Mouse (Mus musculus) intestine, embryonic 14.5 days (tissue): ENCODE results near the gene Coro1c. TPM values are rescaled to one million over a fixed set of nuclear protein-coding genes. Genes with fewer than 3 reads are reported as not detected.
A peak's percentile ranks its signal among the peaks of the same experiment; 100 is the strongest.

Experiments used
- ATAC-seq: fragments of 200-750 bp; cut with Nextera tagmentation; replicated peaks from 2 replicates; pipeline ENCODE4 v1.8.0; 2017; ENCODE audit warnings: low read depth, moderate number of reproducible peaks, moderate TSS enrichment, moderate library complexity; ENCODE audit not compliant: low FRiP score, low TSS enrichment
- DNase-seq: peaks from one replicate; pipeline ENCODE4 v3.0.0-alpha.2; 2018; ENCODE audit warnings: low spot score
- H3K27ac ChIP-seq: fragments of 300-500 bp; sonication (generic); 2 replicates; pipeline ENCODE4 v1.5.1; 2014; ENCODE audit warnings: low read depth, mild to moderate bottlenecking, control low read depth
- H3K27me3 ChIP-seq: fragments of 300-500 bp; sonication (generic); replicated peaks from 2 replicates; pipeline ENCODE4 v1.6.1; 2014; ENCODE audit warnings: low read length, control low read depth; ENCODE audit not compliant: control insufficient read depth, insufficient read depth
- H3K36me3 ChIP-seq: fragments of 300-500 bp; sonication (generic); 2 replicates; pipeline ENCODE4 v1.6.1; 2014; ENCODE audit warnings: low read length, control low read depth; ENCODE audit not compliant: control insufficient read depth, insufficient read depth
- H3K4me1 ChIP-seq: fragments of 300-500 bp; sonication (generic); replicated peaks from 2 replicates; pipeline ENCODE4 v1.6.1; 2014; ENCODE audit warnings: low read length, control low read depth, mixed read lengths; ENCODE audit not compliant: control insufficient read depth, insufficient read depth
- H3K4me2 ChIP-seq: fragments of 300-500 bp; sonication (generic); 2 replicates; pipeline ENCODE4 v1.6.1; 2014; ENCODE audit warnings: low read length
- H3K4me3 ChIP-seq: fragments of 300-500 bp; sonication (generic); 2 replicates; pipeline ENCODE4 v1.5.1; 2014; ENCODE audit warnings: low read depth, low read length, control low read depth, mixed read lengths
- H3K9ac ChIP-seq: fragments of 300-500 bp; sonication (generic); 2 replicates; pipeline ENCODE4 v1.6.1; 2014; ENCODE audit warnings: mild to moderate bottlenecking, low read length
- H3K9me3 ChIP-seq: fragments of 300-500 bp; sonication (generic); 2 replicates; pipeline ENCODE4 v1.6.1; 2016; ENCODE audit warnings: low read length, control low read depth; ENCODE audit not compliant: control insufficient read depth
- WGBS: fragments of 180-500 bp; shearing (Covaris S2); extraction: QIAGEN DNeasy Blood & Tissue Kit; methylation state at CpG from one replicate; pipeline ENCODE4 v1.1.7; 2014; 5-methylcytosine and 5-hydroxymethylcytosine counted together
- polyA plus RNA-seq: library from polyadenylated mRNA; unstranded; fragments of >200 nt; fragmentation: Nextera tagmentation; extraction: Ambion mirVana; gene quantifications from 2 replicates; pipeline ENCODE4 v1.2.1, GENCODE M21; 2014

The Coro1c gene
- polyA plus RNA-seq, 1 experiment from 2014 or later: 185 TPM

GRCm38 (mm10) chr5:113899543-113899942, 9.0 kb downstream of the Coro1c start:
- Histone ChIP-seq H3K36me3 (no peaks in the 10 kb centered on the region), H3K9me3 (no peaks in the 10 kb centered on the region), H3K27ac (no peak overlapping the region), H3K4me1 (peaks cover 35% of the 10 kb centered on the region), H3K9ac (no peak overlapping the region), H3K4me2 (no peak overlapping the region), H3K4me3 (no peak overlapping the region), H3K27me3 (no peaks in the 10 kb centered on the region)
- ATAC-seq (no peak), DNase-seq (no peak)
- 91% methylated on average over 12 of the region's 12 CpGs for WGBS

DNA sequence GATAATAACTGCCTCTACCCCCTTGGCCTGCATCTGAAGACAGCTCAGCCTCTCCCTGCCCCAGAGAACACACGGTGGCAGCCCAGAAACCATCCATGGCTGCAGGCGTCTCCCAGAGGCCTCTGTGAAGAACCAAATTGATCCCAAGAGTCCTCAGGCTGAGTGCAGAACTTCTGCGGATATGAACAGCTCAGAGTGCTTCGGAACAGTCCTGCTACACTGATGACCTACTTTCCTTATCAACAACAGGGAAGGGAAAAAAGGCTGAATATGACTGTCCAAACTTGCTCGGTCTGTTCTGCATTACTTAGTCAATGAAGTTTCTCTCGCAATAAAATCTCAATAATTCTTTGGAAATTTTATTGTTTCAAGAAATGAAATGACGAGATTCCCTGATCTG, 16.6 kb downstream of the Coro1c start:
- peaks cover 43% of the 10 kb centered on the region for H3K4me1 ChIP-seq
- DNase-seq (no peak), ATAC-seq (no peak)
- 71% methylated on average over 7 of the region's 7 CpGs for WGBS
- no peaks in the 10 kb centered on the region for H3K9me3 ChIP-seq
- no peaks in the 10 kb centered on the region for H3K27me3 ChIP-seq
- H3K36me3 ChIP-seq: no peaks in the 10 kb centered on the region
- H3K4me3 ChIP-seq: no peak overlapping the region
- H3K4me2 ChIP-seq: no peak overlapping the region
- no peak overlapping the region for H3K9ac ChIP-seq
- no peak overlapping the region for H3K27ac ChIP-seq

- Histone ChIP-seq H3K27ac (peak overlapping the region; percentile 47), H3K4me1 (peaks cover 45% of the 10 kb centered on the region), H3K4me3 (no peak overlapping the region), H3K4me2 (no peak overlapping the region), H3K27me3 (no peaks in the 10 kb centered on the region), H3K36me3 (no peaks in the 10 kb centered on the region), H3K9ac (no peak overlapping the region), H3K9me3 (no peaks in the 10 kb centered on the region)
- DNase-seq (no peak), ATAC-seq (no peak)
- WGBS: 79% methylated on average over 18 of the region's 18 CpGs
These were observed 17.7 kb downstream of the Coro1c start for GRCm38 (mm10) chr5:113890874-113891273.

DNA sequence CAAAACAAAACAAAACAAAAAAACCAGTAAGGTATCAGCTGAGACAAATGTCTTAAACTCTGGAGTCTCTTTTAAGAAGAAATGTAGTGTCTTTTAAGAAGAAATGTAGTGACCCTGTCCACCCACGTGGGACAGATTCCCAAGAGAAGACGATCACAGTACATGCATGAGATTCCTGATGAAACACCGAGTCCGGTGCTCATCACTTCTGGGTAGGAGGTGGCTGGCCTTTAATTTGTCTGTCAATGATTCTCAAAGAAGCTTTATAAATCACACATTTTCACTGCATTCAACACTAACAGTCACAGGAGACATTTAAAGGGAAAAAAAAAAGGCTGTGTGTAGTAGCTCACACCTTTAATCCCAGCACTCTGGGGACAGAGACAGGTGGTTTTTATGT, 18.6 kb downstream of the Coro1c start:
- Histone ChIP-seq H3K4me2 (no peak overlapping the region), H3K27me3 (no peaks in the 10 kb centered on the region), H3K27ac (0 out of 2 replicates have a peak overlapping the region, but pooled peaks have one; percentile 62), H3K9ac (no peak overlapping the region), H3K4me1 (peaks cover 52% of the 10 kb centered on the region), H3K9me3 (no peaks in the 10 kb centered on the region), H3K4me3 (no peak overlapping the region), H3K36me3 (no peaks in the 10 kb centered on the region)
- 42% methylated on average over 4 of the region's 4 CpGs for WGBS
- DNase-seq (no peak), ATAC-seq (no peak)

GRCm38 (mm10) chr5:113889181-113889906, 19.2 kb downstream of the Coro1c start:
- Histone ChIP-seq H3K4me3 (no peak overlapping the region), H3K9me3 (no peaks in the 10 kb centered on the region), H3K36me3 (no peaks in the 10 kb centered on the region), H3K4me2 (no peak overlapping the region), H3K27me3 (no peaks in the 10 kb centered on the region), H3K4me1 (peaks cover 52% of the 10 kb centered on the region), H3K27ac (peak overlapping the region; percentile 62), H3K9ac (no peak overlapping the region)
- no peak for DNase-seq
- WGBS: 20% methylated on average over 19 of the region's 19 CpGs
- no peak for ATAC-seq

- ATAC-seq: no peak
- 86% methylated on average over 5 of the region's 5 CpGs for WGBS
- H3K4me1 ChIP-seq: peaks cover 59% of the 10 kb centered on the region
These were observed 20.3 kb downstream of the Coro1c start for GRCm38 (mm10) chr5:113888186-113888795.

GRCm38 (mm10) chr5:113887132-113887531, 21.4 kb downstream of the Coro1c start:
- Histone ChIP-seq H3K9ac (no peak overlapping the region), H3K4me2 (no peak overlapping the region), H3K9me3 (no peaks in the 10 kb centered on the region), H3K27me3 (no peaks in the 10 kb centered on the region), H3K4me3 (no peak overlapping the region), H3K27ac (no peak overlapping the region), H3K36me3 (0 out of 2 replicates have a peak, but pooled peaks cover under 1% of the 10 kb centered on the region), H3K4me1 (peaks cover 71% of the 10 kb centered on the region)
- DNase-seq: no peak
- 22% methylated on average over 11 of the region's 11 CpGs for WGBS
- ATAC-seq: no peak

More at GRCm38 (mm10) chr5:113888186-113888795, 20.3 kb downstream of the Coro1c start:
- H3K4me2 ChIP-seq: no peak overlapping the region
- H3K36me3 ChIP-seq: no peaks in the 10 kb centered on the region
- no peak for DNase-seq
- no peak overlapping the region for H3K9ac ChIP-seq
- H3K27me3 ChIP-seq: no peaks in the 10 kb centered on the region
- H3K27ac ChIP-seq: no peak overlapping the region
- H3K9me3 ChIP-seq: no peaks in the 10 kb centered on the region
- H3K4me3 ChIP-seq: no peak overlapping the region

GRCm38 (mm10) chr5:113885623-113886022, 22.9 kb downstream of the Coro1c start:
- Histone ChIP-seq H3K9me3 (no peaks in the 10 kb centered on the region), H3K36me3 (peaks cover 16% of the 10 kb centered on the region), H3K9ac (no peak overlapping the region), H3K27me3 (no peaks in the 10 kb centered on the region), H3K4me3 (no peak overlapping the region), H3K4me1 (peaks cover 62% of the 10 kb centered on the region), H3K27ac (no peak overlapping the region), H3K4me2 (no peak overlapping the region)
- DNase-seq: no peak
- WGBS: 70% methylated on average over 8 of the region's 8 CpGs
- no peak for ATAC-seq

- ATAC-seq (no peak), DNase-seq (no peak)
- Histone ChIP-seq H3K9me3 (no peaks in the 10 kb centered on the region), H3K4me2 (no peak overlapping the region), H3K36me3 (peaks cover 25% of the 10 kb centered on the region), H3K9ac (no peak overlapping the region), H3K27ac (no peak overlapping the region), H3K27me3 (no peaks in the 10 kb centered on the region), H3K4me3 (no peak overlapping the region), H3K4me1 (peaks cover 53% of the 10 kb centered on the region)
- 70% methylated on average over 7 of the region's 7 CpGs for WGBS
These were observed 23.8 kb downstream of the Coro1c start for GRCm38 (mm10) chr5:113884750-113885149.
